Mouse (Mus musculus): ENCODE measurements around the gene Gm20852.
"Not testable (repeated sequence)": the region's sequence is repeated elsewhere in the genome, so short reads cannot be mapped to it uniquely, and the experiment has no call there.

Gene Gm20852

GRCm38 (mm10) chrY:66742023-66742422, at the start of gene Gm20852:
TSS of gene Gm20852 (minus strand) at chrY:66742123.
- in situ Hi-C loops (cut with MboI, MseI): not testable (repeated sequence)
